Mouse (Mus musculus): ENCODE measurements around the gene Angptl8. TPM values are rescaled to one million over a fixed set of nuclear protein-coding genes. Genes with fewer than 3 reads are reported as not detected.
A peak's percentile ranks its signal among the peaks of the same experiment; 100 is the strongest.

Angptl8 gene
- polyA plus RNA-seq, 1 experiment, result not detected

- H3K4me1 ChIP-seq, result peaks cover 28% of the 10 kb centered on the region
- H3K36me3 ChIP-seq (replicated peaks; ENCODE audit: low read length), result no peaks in the 10 kb centered on the region
- no peaks in the 10 kb centered on the region for H3K9me3 ChIP-seq
- TF ChIP-seq GATA1 (IDR thresholded peaks at IDR 0.05; ENCODE audit: borderline replicate concordance, low read length) (no peak), FLI1 (IDR thresholded peaks at IDR 0.05; ENCODE audit: low read length) (no peak)
- no peak overlapping the region for H3K4me3 ChIP-seq (replicated peaks)
- H3K27me3 ChIP-seq (replicated peaks), result peaks cover 21% of the 10 kb centered on the region
Measured at GRCm38 (mm10) chr9:21845381-21846080, 10.2 kb downstream of the Angptl8 start.

GRCm38 (mm10) chr9:21846755-21847341 lies 11.5 kb downstream of the Angptl8 start:
- Histone ChIP-seq H3K27me3 (replicated peaks) (peaks cover 13% of the 10 kb centered on the region), H3K4me3 (replicated peaks) (peak overlapping the region; percentile 25), H3K9me3 (no peaks in the 10 kb centered on the region), H3K4me1 (peaks cover 38% of the 10 kb centered on the region), H3K36me3 (replicated peaks; ENCODE audit: low read length) (no peaks in the 10 kb centered on the region)
- no peak for TF ChIP-seq FLI1 (IDR thresholded peaks at IDR 0.05; ENCODE audit: low read length)
- no peak for TF ChIP-seq GATA1 (IDR thresholded peaks at IDR 0.05; ENCODE audit: borderline replicate concordance, low read length)

- no peaks in the 10 kb centered on the region for H3K36me3 ChIP-seq (replicated peaks; ENCODE audit: low read length)
- peaks cover 43% of the 10 kb centered on the region for H3K4me1 ChIP-seq
- H3K9me3 ChIP-seq, result no peaks in the 10 kb centered on the region
- H3K4me3 ChIP-seq (replicated peaks), result no peak overlapping the region
- no peak for TF ChIP-seq GATA1 (IDR thresholded peaks at IDR 0.05; ENCODE audit: borderline replicate concordance, low read length)
- no peak for TF ChIP-seq FLI1 (IDR thresholded peaks at IDR 0.05; ENCODE audit: low read length)
- H3K27me3 ChIP-seq (replicated peaks), result peaks cover 10% of the 10 kb centered on the region
Measured at GRCm38 (mm10) chr9:21847425-21847824, 12.1 kb downstream of the Angptl8 start.

- H3K4me1 ChIP-seq, result peaks cover 43% of the 10 kb centered on the region
- TF ChIP-seq FLI1 (IDR thresholded peaks at IDR 0.05; ENCODE audit: low read length) (no peak), GATA1 (IDR thresholded peaks at IDR 0.05; ENCODE audit: borderline replicate concordance, low read length) (no peak)
- no peaks in the 10 kb centered on the region for H3K36me3 ChIP-seq (replicated peaks; ENCODE audit: low read length)
- H3K9me3 ChIP-seq, result no peaks in the 10 kb centered on the region
- H3K4me3 ChIP-seq (replicated peaks), result no peak overlapping the region
- H3K27me3 ChIP-seq (replicated peaks), result peaks cover 13% of the 10 kb centered on the region
Measured at GRCm38 (mm10) chr9:21847926-21848325, 12.6 kb downstream of the Angptl8 start.

GRCm38 (mm10) chr9:21849691-21850677 lies 14.7 kb downstream of the Angptl8 start:
- peaks cover 44% of the 10 kb centered on the region for H3K4me1 ChIP-seq
- H3K36me3 ChIP-seq (replicated peaks; ENCODE audit: low read length), result no peaks in the 10 kb centered on the region
- peaks cover 23% of the 10 kb centered on the region for H3K27me3 ChIP-seq (replicated peaks)
- H3K9me3 ChIP-seq, result no peaks in the 10 kb centered on the region
- no peak for TF ChIP-seq GATA1 (IDR thresholded peaks at IDR 0.05; ENCODE audit: borderline replicate concordance, low read length)
- no peak for TF ChIP-seq FLI1 (IDR thresholded peaks at IDR 0.05; ENCODE audit: low read length)
- H3K4me3 ChIP-seq (replicated peaks), result peak overlapping the region; percentile 10

- no peak for TF ChIP-seq GATA1 (IDR thresholded peaks at IDR 0.05; ENCODE audit: borderline replicate concordance, low read length)
- no peak for TF ChIP-seq FLI1 (IDR thresholded peaks at IDR 0.05; ENCODE audit: low read length)
- Histone ChIP-seq H3K4me3 (replicated peaks) (no peak overlapping the region), H3K27me3 (replicated peaks) (peaks cover 31% of the 10 kb centered on the region), H3K4me1 (peaks cover 37% of the 10 kb centered on the region), H3K9me3 (no peaks in the 10 kb centered on the region), H3K36me3 (replicated peaks; ENCODE audit: low read length) (no peaks in the 10 kb centered on the region)
Measured at GRCm38 (mm10) chr9:21851084-21851483, 15.8 kb downstream of the Angptl8 start.

GRCm38 (mm10) chr9:21852128-21853091 lies 17.1 kb downstream of the Angptl8 start, which contains the start of gene Dock6:
TSS of gene Dock6 (minus strand) at chr9:21852635.
- Histone ChIP-seq H3K36me3 (replicated peaks; ENCODE audit: low read length) (no peaks in the 10 kb centered on the region), H3K4me1 (peaks cover 29% of the 10 kb centered on the region), H3K27me3 (replicated peaks) (peaks cover 33% of the 10 kb centered on the region), H3K9me3 (no peaks in the 10 kb centered on the region), H3K4me3 (replicated peaks) (peak within 1 kb of the TSS; percentile 92)
- TF ChIP-seq FLI1 (IDR thresholded peaks at IDR 0.05; ENCODE audit: low read length) (no peak), GATA1 (IDR thresholded peaks at IDR 0.05; ENCODE audit: borderline replicate concordance, low read length) (no peak)

GRCm38 (mm10) chr9:21853961-21854360 lies 18.7 kb downstream of the Angptl8 start:
- Histone ChIP-seq H3K4me3 (replicated peaks) (no peak overlapping the region), H3K27me3 (replicated peaks) (peaks cover 29% of the 10 kb centered on the region), H3K4me1 (peaks cover 31% of the 10 kb centered on the region), H3K9me3 (peaks cover 1% of the 10 kb centered on the region; the same call in 1 of the 2 replicates), H3K36me3 (replicated peaks; ENCODE audit: low read length) (no peaks in the 10 kb centered on the region)
- TF ChIP-seq GATA1 (IDR thresholded peaks at IDR 0.05; ENCODE audit: borderline replicate concordance, low read length) (no peak), FLI1 (IDR thresholded peaks at IDR 0.05; ENCODE audit: low read length) (no peak)

Measured in megakaryocyte, embryonic 14.5 days (primary cell).